Mouse (Mus musculus) inflammation-experienced regulatory T-cells, adult 6 months (primary cell): ENCODE data around the gene Kdsr. TPM values are rescaled to one million over a fixed set of nuclear protein-coding genes. Genes with fewer than 3 reads are reported as not detected.

Experiments used
- ATAC-seq: one replicate; pipeline ENCODE4 v1.8.0; 2017
- polyA plus RNA-seq, 3 experiments: library from polyadenylated mRNA; unstranded; fragments of 100-300 nt; shearing (Covaris generic); gene quantifications; one replicate each; pipeline ENCODE4 v1.2.1; 2017

Gene Kdsr
- polyA plus RNA-seq, 3 experiments from 2014 or later = 23.5 to 28.7 (median 24.2) TPM

DNA sequence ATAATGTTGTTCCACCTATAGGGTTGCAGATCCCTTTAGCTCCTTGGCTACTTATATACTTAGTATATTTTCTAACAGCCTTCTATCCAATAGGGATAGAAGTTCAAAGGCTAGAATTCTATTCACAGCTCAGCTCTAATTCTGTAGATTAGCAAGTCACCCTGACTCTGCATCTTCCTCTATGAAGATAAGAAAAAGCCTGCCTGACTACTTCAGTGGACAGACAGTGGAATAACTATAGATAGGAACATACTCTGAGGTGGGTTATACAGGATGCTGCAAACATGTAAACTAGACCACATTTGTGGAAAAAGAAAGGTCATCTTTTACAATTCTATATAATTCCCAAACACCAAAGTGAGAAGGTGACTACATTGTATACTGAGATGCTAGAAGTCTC lies 66.9 kb downstream of the Kdsr start:
- no peak for ATAC-seq

DNA sequence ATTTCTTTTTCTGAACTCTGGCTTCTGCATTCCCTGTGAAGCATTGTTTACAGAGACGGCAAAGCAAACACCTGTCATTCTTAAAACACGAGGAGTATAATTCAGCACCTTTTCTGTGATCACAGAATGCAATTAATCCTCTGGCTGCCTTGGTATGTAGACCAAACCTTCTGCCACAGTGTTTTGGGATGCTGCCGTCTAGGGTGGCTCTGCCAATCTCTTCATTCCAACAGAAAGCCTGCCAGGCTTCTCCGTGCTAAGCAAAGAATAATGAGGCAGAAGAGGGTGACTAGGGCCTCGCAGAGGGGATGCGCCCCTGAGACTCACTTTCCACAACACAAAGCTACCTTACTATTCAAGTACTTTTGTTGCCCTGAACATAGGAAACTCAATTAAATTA lies 68.6 kb downstream of the Kdsr start:
- no peak for ATAC-seq

DNA sequence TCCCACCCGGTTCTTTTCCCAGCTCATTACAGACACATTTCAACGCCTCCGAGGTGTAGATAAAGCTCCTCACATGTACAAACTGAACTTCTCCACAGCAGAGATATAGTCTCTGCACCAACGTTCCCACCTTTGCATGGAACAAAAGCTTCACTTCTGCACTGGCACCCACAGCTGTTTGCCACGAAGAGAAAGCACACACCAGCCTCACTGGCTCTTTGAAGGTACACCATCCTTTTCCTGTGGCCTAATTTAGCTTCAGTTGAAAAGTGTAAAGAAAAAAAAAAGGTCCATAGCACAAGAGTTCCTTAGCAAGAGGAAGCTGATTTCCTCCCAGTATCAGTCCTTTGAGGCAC lies 71.4 kb downstream of the Kdsr start:
- peak; percentile 63 for ATAC-seq

DNA sequence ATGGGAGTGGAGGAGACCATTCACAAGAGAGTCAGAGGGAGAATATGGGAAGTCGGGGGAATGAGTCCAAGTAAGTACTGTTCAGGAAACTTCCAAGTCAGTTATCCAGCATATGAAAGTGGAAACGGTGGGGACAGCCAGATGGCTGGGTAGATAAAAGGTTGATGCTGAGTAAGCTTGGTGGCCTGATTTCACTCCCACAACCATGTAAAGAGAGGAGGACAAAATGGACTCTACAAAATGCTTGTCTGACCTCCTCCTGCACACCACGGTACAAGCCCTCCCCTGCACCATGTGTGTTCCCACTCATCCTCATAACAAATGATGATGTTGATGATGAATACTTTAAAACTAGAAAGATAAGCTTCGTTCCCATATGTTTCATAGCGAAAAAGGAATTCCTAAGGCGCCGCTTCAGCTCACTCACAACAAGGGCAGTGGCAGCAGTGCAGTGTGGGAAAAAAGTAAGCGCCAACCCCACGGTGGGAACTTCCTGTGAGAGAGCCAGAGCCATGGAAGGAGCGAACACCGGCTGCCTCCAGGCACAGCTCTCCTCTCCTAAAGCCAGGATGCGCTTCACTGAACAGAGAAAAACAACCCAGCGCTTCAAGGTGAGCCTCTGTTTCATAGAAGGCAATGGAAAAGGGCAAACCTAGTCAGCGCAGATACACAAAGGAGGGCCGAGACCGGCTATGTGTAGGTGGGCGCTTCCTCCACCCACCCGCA lies 71.9 kb downstream of the Kdsr start:
- ATAC-seq = peak; percentile 64

DNA sequence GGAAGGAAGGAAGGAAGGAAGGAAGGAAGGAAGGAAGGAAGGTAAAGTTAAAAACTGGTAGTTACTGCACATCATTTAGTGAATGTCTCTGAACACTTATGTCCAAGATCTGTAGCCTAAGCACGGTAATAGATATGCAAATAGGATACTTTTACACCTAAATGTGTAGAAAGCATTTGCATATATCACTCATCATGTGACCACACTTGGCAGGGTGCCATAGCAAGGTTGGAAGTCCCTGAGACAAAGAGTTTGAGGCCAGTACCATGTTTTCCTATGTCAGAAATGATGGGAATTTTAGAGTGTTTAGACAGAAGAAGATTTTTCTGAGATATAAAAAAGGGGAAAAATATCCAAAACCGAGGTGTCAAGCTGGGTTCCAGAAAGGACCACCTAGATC lies 73.8 kb downstream of the Kdsr start:
- ATAC-seq = no peak

DNA sequence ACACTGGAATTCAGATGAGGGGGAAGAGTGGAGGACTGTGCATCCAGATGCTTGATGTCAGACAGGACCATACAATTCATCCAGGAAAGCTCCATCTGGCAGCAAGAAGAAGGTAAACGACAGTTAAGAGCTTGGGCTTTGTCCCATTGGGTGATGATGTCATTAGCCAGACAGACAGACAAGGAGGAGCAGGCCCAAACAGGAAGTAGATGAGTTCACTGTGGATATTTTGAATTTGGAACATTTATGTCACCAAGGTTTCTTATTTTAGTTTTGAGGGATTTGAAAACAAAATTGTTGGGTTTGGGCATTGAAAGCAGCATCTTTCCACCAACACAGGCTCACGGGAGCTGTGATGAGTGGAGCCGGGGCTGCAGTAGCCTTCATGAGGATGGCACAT lies 75.0 kb downstream of the Kdsr start:
- no peak for ATAC-seq

DNA sequence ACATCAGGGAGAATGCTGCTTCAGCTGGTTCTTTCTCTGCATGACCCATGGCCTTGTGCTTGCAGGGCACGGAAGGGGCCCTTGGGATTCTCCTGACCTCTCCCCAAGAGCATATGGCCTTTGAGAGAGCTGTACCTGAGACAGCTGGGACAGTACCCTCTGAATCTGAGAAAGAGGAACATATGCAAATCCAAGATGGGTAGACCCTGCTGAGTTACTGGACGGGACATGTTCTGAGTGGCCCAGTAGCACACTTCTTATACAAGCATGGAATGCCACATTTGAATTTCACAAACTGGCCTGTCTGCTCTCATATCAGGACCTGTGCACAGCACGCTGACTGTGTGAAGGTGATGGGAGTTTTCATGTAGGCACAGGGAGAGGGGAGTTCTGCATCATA lies 76.7 kb downstream of the Kdsr start:
- no peak for ATAC-seq

DNA sequence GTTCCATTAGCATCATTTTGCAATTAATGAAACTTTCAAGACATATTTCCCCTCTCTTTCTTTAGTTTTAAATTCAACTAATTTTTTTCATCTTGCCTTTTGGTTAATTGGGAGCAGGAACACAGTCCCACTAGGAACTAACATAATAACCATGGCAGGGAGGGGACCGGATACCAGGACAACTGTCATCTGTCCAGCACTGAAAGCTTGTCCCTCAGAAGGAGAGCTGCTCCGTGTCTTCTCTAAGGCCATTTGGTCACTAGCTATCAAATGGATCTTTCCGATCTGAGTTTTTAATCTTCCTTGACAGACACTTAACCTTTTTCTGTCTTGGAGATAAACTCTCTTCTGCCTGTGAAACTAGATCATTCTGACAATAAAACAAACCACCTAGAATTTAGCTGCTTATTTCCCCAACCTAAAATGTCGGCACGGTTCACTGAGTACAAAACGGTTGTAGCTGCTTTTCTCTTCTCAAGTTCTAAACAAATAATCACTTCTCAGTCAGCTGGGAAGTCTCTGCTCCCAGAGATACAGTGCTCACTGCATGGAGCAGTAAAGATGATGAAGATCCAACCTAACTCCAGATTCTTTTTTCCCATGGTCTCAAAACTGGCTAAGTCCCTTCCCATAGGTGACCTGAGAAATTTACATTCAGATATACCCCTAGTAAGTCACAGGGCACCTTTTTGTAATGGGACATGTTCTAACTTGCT lies 79.6 kb downstream of the Kdsr start:
- ATAC-seq = no peak

DNA sequence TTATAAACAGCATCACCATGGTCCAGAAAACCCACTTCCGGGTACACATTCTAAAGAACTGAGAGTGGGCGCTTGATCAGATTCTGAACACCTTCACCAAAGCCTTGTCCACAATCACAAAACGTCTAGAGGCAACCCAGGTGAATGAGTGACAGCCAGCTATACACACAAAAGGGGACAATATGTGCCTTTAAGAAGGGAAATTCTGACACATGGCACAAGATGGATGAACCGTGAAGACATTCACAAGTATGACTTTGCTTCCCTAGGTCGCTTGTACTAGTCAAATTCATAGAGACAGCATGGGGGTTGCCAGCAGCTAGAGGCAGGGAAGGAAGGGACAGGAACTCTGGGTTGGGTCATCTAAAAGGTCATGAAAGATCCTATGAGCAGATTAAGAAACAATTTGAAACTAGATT lies 81.5 kb downstream of the Kdsr start:
- peak; percentile 75 for ATAC-seq

Other genes with a start within 250 kb of the Kdsr start
- 100 to 1,000 TPM in 2 of 3 experiments, 10 to 100 TPM in 1; 22.7 to 169 (median 147) TPM for gene Bcl2, start 45.5 kb downstream of the Kdsr start, polyA plus RNA-seq
- gene Vps4b, start 37.0 kb upstream of the Kdsr start, polyA plus RNA-seq = 10 to 100 TPM; 58.9 to 67.8 (median 59.9) TPM
- gene Serpinb5, start 101.4 kb upstream of the Kdsr start, polyA plus RNA-seq = not detected
- gene Serpinb12, start 174.7 kb upstream of the Kdsr start, polyA plus RNA-seq = not detected
- gene Serpinb13, start 221.3 kb upstream of the Kdsr start, polyA plus RNA-seq = not detected